Mouse (Mus musculus): ENCODE data around the gene Nras.

Gene Nras

GRCm38 (mm10) chr3:103058207-103059157 is at the start of gene Nras:
Nras (plus strand) TSS chr3:103058285.
- peak; percentile 95 for DNase-seq

DNA sequence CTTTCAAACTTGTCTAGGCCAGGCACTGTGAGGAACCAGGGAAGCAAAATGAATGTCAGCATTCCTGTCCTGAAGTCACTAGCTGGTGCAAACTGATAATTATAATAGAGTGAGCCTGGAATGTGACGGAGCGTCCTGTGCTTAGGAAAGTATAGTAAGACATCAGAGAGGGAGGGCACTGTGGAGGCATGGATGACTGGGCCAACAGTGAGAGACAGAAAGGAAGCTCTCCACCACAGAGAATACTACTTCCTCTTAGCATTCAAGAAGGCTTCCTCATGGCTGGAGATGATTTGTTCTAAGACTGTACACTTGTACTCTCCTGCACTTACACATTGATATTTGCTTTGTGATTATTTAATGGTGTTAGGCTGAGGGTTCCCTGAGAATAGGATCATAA is 40.7 kb upstream of the Nras start:
- DNase-seq: no peak

- no peak for DNase-seq
These were observed 38.6 kb upstream of the Nras start for GRCm38 (mm10) chr3:103019462-103019861.

GRCm38 (mm10) chr3:103020249-103020942 is 37.7 kb upstream of the Nras start, which contains the start of gene Csde1:
Csde1 (plus strand) TSS chr3:103020426.
- peak; percentile 98 for DNase-seq

DNA sequence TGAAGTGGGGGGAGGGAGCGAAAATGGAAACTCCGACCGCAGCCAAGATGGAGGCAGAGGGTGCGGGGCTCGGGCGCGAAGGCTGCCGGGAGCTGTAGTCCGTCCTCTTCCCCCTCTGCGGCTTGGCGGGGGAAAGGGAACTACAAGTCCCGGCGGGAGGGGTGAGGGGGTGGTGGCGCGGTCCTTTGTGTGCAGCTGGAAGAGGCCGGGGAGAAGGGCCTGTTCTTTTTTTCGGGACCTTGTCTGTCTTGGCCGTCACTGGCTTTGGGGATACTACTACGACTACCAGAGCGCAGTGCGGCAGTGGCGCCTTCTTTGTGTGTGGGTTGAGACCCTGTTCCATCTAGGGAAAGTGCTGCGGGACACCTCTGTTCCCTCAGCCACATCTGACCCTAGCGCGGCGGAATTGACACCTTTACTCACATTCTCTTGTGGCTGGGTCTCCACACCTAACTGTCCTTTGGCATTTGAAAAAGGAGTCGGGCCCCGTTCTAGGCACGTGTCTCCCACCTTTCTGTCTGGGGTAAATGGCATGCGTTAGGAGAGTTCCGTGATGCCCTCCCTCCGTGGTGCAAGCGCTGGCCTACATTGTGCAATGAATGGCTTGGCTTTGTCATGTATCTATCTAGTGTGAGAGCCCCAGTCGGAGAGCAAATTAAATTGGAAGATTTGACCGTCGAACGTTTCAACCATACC is 37.0 kb upstream of the Nras start:
- DNase-seq: peak; percentile 95

GRCm38 (mm10) chr3:103026174-103026573 is 31.9 kb upstream of the Nras start:
- peak; percentile 20 for DNase-seq

DNA sequence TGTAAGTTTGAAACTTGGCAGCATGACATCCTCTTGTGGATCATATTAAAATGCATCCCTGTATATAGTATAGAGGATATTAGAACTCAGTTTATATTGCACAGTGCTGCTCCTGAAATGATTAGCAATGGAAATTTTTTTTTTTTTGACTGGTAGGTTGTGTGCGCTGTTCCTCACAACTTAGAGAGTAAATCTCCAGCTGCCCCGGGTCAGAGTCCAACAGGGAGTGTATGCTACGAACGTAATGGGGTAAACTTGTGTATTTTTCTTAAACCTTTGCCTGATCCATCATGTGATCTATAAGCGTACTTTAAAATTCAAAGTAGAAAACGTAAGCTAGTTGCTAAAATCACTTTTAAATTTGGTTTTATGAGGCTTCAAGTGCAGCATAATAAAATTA is 17.8 kb upstream of the Nras start:
- DNase-seq: no peak

- no peak for DNase-seq
These were observed 17.2 kb upstream of the Nras start for GRCm38 (mm10) chr3:103040861-103041379.

DNA sequence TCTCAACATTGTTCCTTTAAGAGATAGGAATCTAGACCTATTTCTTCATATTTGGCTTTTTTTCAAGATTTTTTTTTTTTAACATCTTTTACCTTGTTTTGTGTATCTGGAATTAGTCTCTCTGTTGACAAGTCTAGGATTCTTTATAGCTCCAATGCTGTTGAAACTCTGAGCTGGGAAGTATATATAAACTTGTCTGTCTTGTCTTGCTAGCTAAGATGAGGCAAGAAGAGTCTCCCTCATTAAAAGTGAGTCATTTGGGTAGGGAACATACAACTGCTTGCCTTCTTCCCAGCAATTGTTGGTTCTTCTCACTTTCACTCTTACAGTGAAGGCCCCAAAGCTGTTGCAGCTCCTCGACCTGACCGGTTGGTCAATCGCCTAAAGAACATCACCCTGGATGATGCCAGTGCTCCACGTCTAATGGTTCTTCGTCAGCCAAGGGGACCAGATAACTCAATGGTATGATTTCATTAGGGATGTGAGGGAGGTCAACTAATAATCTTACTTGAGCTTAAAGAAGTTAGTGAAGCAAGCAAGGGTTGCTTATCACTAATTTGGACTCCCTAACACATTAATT is 2.0 kb upstream of the Nras start:
- no peak for DNase-seq

- no peak for DNase-seq
These were observed 333 bp upstream of the Nras start for GRCm38 (mm10) chr3:103057752-103058151.

- no peak for DNase-seq
These were observed 8.8 kb downstream of the Nras start for GRCm38 (mm10) chr3:103066927-103067326.

DNA sequence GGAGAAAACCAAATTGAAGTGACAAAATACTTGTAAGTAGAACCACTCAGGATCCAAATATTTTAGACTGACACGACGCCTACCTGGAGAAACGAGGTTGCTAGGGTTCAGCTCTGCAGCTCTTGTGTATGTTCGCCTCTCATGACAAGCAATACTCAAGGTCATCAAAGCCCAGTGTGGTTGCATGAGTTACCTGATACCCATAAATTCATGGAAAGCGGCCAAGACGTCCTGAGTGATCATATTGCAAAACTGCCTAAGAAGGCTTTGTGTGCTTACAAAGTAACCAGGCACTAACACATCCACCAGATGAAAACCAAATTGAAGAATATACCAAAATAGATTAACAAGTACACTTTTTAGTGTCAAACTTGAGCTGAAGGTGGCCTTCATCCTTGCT is 10.9 kb downstream of the Nras start:
- DNase-seq: no peak

GRCm38 (mm10) chr3:103073771-103074170 is 15.7 kb downstream of the Nras start, which contains the start of gene Ampd1:
Ampd1 (plus strand) TSS chr3:103074014.
- DNase-seq: no peak

- no peak for DNase-seq
These were observed 17.8 kb downstream of the Nras start for GRCm38 (mm10) chr3:103075871-103076270.

DNA sequence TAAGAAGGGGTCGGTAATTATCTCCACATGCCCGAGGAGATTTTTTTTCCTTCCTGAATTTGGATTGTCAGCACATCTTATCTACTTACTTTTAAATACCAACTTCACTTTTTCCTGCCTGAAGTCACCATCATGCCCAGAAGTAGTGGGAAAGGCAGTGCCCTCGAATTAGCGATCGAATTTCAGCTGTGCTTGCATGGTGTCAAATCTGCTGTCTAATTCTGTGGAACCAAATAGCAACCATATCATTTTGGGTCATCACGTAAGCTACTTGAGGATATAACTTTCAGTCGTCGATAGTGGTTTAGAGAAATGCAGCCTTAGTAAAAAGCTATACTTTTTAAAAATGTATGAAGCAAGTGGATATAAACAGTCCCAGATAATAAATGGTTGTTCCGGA is 18.4 kb downstream of the Nras start:
- DNase-seq: no peak

DNA sequence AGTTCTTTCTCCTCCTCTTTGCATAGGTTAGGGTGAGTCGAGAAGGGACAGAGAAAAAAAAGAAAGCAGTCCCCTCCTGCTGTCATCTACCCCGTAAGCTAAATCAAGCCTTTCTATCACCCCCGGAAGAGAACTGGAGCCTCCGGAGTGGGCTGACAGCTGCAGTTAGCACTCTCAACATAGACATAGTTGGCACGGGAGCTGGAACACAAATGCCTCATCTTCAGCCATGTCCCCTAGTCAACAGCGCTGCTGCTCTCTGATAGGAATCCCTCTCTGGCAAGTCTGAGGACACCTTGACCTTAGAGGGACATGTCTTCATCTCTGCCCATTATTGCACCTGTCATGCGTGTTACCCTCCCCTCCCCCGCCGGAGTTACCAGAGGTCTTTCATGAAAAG is 21.2 kb downstream of the Nras start:
- no peak for DNase-seq

DNA sequence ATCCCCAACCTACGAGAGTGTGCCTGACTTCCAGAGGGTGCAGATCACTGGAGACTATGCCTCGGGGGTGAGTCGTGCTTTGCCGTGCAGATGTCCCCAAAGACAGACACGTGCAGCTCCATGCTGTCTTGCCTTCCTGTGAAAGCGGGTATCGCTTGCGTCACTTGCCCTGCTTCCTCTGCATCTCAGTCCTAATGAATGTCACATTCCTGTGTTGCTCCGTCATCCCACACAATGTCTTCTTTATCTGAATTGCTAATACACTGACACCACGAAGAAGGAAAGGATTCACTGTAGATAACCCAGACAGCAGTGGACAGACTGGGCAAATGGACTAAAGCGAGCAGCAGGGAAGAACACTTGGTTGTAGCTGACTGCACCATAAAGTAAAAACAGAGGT is 23.0 kb downstream of the Nras start:
- peak; percentile 62 for DNase-seq

DNA sequence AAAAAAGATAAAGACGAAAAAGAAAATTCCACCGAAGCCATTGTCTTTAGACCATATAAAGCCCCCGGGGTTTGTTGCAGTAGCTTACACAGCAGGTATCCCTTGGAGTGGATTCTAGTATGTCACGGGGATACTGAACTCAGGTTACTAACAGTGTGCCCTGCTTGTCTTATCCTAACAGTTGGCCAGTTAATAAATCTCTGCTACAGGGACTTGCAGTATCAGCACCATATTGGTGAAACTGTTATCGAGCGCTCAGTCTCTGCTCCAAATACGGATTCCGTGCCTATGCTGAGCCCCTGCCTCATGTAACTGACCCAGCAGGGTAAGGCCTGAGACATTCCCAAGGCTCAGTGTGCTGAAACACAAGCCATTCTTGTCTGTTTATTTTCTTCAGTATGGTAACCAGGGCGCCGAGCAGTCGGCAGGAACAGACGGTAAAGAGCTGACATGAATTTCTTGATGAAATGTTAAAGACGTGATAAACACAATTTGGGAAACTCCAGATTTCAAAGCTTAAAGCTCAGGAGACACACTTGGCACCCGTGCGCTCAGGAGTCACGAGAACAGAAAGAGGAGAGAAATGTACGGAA is 23.9 kb downstream of the Nras start:
- no peak for DNase-seq

DNA sequence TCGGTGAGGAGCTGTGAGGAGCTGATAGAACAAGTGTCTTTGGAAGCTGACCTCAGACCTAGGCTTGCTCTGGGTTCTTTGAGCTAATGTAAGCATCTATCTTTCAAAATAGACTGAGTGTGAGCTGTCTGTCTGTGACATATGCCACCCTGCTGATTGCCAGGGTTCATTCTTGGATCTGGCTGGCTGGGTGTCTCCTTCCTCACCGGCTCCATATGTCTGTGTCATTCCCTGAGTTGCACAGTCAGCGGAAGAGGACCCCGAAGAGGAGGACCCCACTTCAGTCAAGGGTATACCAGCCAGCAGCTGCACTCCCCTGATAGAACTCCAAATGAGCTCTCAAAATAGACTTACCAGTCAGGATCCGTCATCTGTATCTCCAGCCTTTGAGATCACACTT is 24.7 kb downstream of the Nras start:
- DNase-seq: no peak

GRCm38 (mm10) chr3:103085986-103086385 is 27.9 kb downstream of the Nras start:
- DNase-seq: no peak

DNA sequence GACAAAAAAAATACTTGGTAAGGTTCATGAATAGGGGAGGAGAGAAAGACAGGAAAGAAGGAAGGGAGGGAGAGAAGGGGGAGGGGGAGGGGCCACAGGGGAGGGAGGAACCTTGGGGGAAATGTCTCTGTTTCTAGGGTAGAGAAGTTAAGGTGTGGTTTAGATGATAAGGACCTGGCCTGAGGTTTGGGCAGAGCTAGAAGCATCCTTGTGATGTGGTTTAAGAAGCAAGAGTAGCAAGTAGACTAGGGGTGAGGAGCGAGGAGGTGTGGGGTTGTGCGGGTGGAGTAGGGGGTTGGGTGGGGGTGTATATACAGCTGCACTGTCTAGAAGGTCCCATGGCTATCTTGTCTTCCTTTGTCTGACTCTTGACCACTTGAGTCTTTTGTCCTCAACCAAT is 33.7 kb downstream of the Nras start:
- DNase-seq: no peak

- DNase-seq: no peak
These were observed 40.6 kb downstream of the Nras start for GRCm38 (mm10) chr3:103098662-103099061.
